Mouse (Mus musculus) neural tube, embryonic 12.5 days (tissue): ENCODE results near the gene Rag2. TPM values are rescaled to one million over a fixed set of nuclear protein-coding genes. Genes with fewer than 3 reads are reported as not detected.

Source experiments
- ATAC-seq: fragments of 200-750 bp; cut with Nextera tagmentation; 2 replicates; pipeline ENCODE4 v1.8.0; 2017; ENCODE audit warnings: low read depth, mild to moderate bottlenecking, moderate TSS enrichment, moderate library complexity; ENCODE audit not compliant: low FRiP score
- H3K27ac ChIP-seq: fragments of 300-500 bp; sonication (generic); 2 replicates; pipeline ENCODE4 v1.5.1; 2016
- H3K27me3 ChIP-seq: fragments of 300-500 bp; sonication (generic); replicated peaks from 2 replicates; pipeline ENCODE4 v1.6.1; 2016; ENCODE audit warnings: mild to moderate bottlenecking
- H3K36me3 ChIP-seq: fragments of 300-500 bp; sonication (generic); 2 replicates; pipeline ENCODE4 v1.6.1; 2016; ENCODE audit warnings: mild to moderate bottlenecking
- H3K4me1 ChIP-seq: fragments of 300-500 bp; sonication (generic); 2 replicates; pipeline ENCODE4 v1.6.1; 2016
- H3K4me2 ChIP-seq: fragments of 300-500 bp; sonication (generic); replicated peaks from 2 replicates; pipeline ENCODE4 v1.6.1; 2016; ENCODE audit warnings: mild to moderate bottlenecking
- H3K4me3 ChIP-seq: fragments of 300-500 bp; sonication (generic); 2 replicates; pipeline ENCODE4 v1.5.1; 2016
- H3K9ac ChIP-seq: fragments of 300-500 bp; sonication (generic); 2 replicates; pipeline ENCODE4 v1.6.1; 2016; ENCODE audit warnings: mild to moderate bottlenecking
- H3K9me3 ChIP-seq: fragments of 300-500 bp; sonication (generic); 2 replicates; pipeline ENCODE4 v1.6.1; 2016; ENCODE audit warnings: mild to moderate bottlenecking
- WGBS: fragments of 180-500 bp; shearing (Covaris S2); methylation state at CpG from one replicate; pipeline ENCODE4 v1.1.7; 2016; 5-methylcytosine and 5-hydroxymethylcytosine counted together
- polyA plus RNA-seq: library from polyadenylated mRNA; unstranded; fragments of >200 nt; fragmentation: Nextera tagmentation; extraction: Ambion mirVana; gene quantifications from 2 replicates; pipeline ENCODE4 v1.2.1, GENCODE M21; 2016

Gene Rag2
- polyA plus RNA-seq, 1 experiment from 2014 or later: not detected

GRCm38 (mm10) chr2:101600703-101601102 lies 23.8 kb upstream of the Rag2 start:
- Histone ChIP-seq H3K27me3 (no peaks in the 10 kb centered on the region), H3K27ac (no peak overlapping the region), H3K9ac (no peak overlapping the region), H3K4me2 (no peak overlapping the region), H3K4me1 (peaks cover 11% of the 10 kb centered on the region; the same call in 1 of the 2 replicates), H3K4me3 (no peak overlapping the region), H3K9me3 (no peaks in the 10 kb centered on the region), H3K36me3 (no peaks in the 10 kb centered on the region)
- WGBS: 49% methylated on average over 8 of the region's 8 CpGs
- ATAC-seq: no peak

- 87% methylated on average over 1 of the region's 1 CpGs for WGBS
- ATAC-seq: no peak
- no peak overlapping the region for H3K27ac ChIP-seq
These were observed 21.4 kb upstream of the Rag2 start for GRCm38 (mm10) chr2:101603099-101603498.

GRCm38 (mm10) chr2:101608232-101608894 lies 16.2 kb upstream of the Rag2 start:
- Histone ChIP-seq H3K4me3 (no peak overlapping the region), H3K27me3 (no peaks in the 10 kb centered on the region), H3K9ac (no peak overlapping the region), H3K36me3 (no peaks in the 10 kb centered on the region), H3K4me2 (no peak overlapping the region), H3K4me1 (no peaks in the 10 kb centered on the region; the same call in 1 of the 2 replicates), H3K9me3 (no peaks in the 10 kb centered on the region), H3K27ac (no peak overlapping the region)
- ATAC-seq: peak; percentile 78
- WGBS: 64% methylated on average over 7 of the region's 7 CpGs

More at GRCm38 (mm10) chr2:101603099-101603498, 21.4 kb upstream of the Rag2 start:
- Histone ChIP-seq H3K9ac (no peak overlapping the region), H3K4me3 (no peak overlapping the region), H3K9me3 (no peaks in the 10 kb centered on the region), H3K27me3 (no peaks in the 10 kb centered on the region), H3K4me1 (peaks cover 9% of the 10 kb centered on the region; the same call in 1 of the 2 replicates), H3K4me2 (no peak overlapping the region), H3K36me3 (no peaks in the 10 kb centered on the region)

- Histone ChIP-seq H3K4me1 (no peaks in the 10 kb centered on the region; the same call in 1 of the 2 replicates), H3K27me3 (no peaks in the 10 kb centered on the region), H3K36me3 (no peaks in the 10 kb centered on the region), H3K4me2 (no peak overlapping the region), H3K9me3 (no peaks in the 10 kb centered on the region), H3K27ac (no peak overlapping the region), H3K4me3 (no peak overlapping the region), H3K9ac (no peak overlapping the region)
- no peak for ATAC-seq
- WGBS: 88% methylated on average over 3 of the region's 3 CpGs
These were observed 13.7 kb upstream of the Rag2 start for GRCm38 (mm10) chr2:101610861-101611260.

GRCm38 (mm10) chr2:101615464-101616305 lies 8.8 kb upstream of the Rag2 start:
- no peak for ATAC-seq
- H3K4me3 ChIP-seq: no peak overlapping the region
- H3K9me3 ChIP-seq: no peaks in the 10 kb centered on the region
- H3K4me1 ChIP-seq: no peaks in the 10 kb centered on the region
- H3K36me3 ChIP-seq: no peaks in the 10 kb centered on the region
- no peak overlapping the region for H3K9ac ChIP-seq
- WGBS: 77% methylated on average over 10 of the region's 10 CpGs
- H3K27me3 ChIP-seq: no peaks in the 10 kb centered on the region
- H3K27ac ChIP-seq: no peak overlapping the region
- no peak overlapping the region for H3K4me2 ChIP-seq

GRCm38 (mm10) chr2:101618373-101618772 lies 6.1 kb upstream of the Rag2 start:
- Histone ChIP-seq H3K4me2 (no peak overlapping the region), H3K36me3 (no peaks in the 10 kb centered on the region), H3K9ac (no peak overlapping the region), H3K27ac (no peak overlapping the region), H3K9me3 (no peaks in the 10 kb centered on the region), H3K4me1 (peaks cover 7% of the 10 kb centered on the region), H3K27me3 (no peaks in the 10 kb centered on the region), H3K4me3 (no peak overlapping the region)
- 87% methylated on average over 4 of the region's 4 CpGs for whole genome bisulfite sequencing
- no peak for ATAC-seq

GRCm38 (mm10) chr2:101620899-101621298 lies 3.6 kb upstream of the Rag2 start:
- H3K4me3 ChIP-seq: no peak overlapping the region
- peaks cover 15% of the 10 kb centered on the region for H3K4me1 ChIP-seq
- no peak overlapping the region for H3K9ac ChIP-seq
- no peaks in the 10 kb centered on the region for H3K27me3 ChIP-seq
- H3K27ac ChIP-seq: no peak overlapping the region
- H3K36me3 ChIP-seq: no peaks in the 10 kb centered on the region
- no peak overlapping the region for H3K4me2 ChIP-seq
- no peaks in the 10 kb centered on the region for H3K9me3 ChIP-seq
- 84% methylated on average over 3 of the region's 3 CpGs for WGBS
- ATAC-seq: no peak

GRCm38 (mm10) chr2:101621611-101622010 lies 2.9 kb upstream of the Rag2 start:
- no peak overlapping the region for H3K4me3 ChIP-seq
- H3K27me3 ChIP-seq: no peaks in the 10 kb centered on the region
- H3K9me3 ChIP-seq: no peaks in the 10 kb centered on the region
- H3K4me1 ChIP-seq: peaks cover 15% of the 10 kb centered on the region
- WGBS: 67% methylated on average over 7 of the region's 7 CpGs
- no peak overlapping the region for H3K27ac ChIP-seq
- H3K4me2 ChIP-seq: no peak overlapping the region
- no peak for ATAC-seq
- no peaks in the 10 kb centered on the region for H3K36me3 ChIP-seq
- no peak overlapping the region for H3K9ac ChIP-seq

GRCm38 (mm10) chr2:101623042-101623441 lies 1.5 kb upstream of the Rag2 start:
- 29% methylated on average over 2 of the region's 2 CpGs for WGBS
- no peaks in the 10 kb centered on the region for H3K27me3 ChIP-seq
- H3K9ac ChIP-seq: no peak overlapping the region
- no peaks in the 10 kb centered on the region for H3K36me3 ChIP-seq
- peak; percentile 70 for ATAC-seq
- H3K27ac ChIP-seq: no peak overlapping the region
- H3K9me3 ChIP-seq: no peaks in the 10 kb centered on the region
- H3K4me2 ChIP-seq: no peak overlapping the region
- H3K4me3 ChIP-seq: no peak overlapping the region
- peaks cover 19% of the 10 kb centered on the region for H3K4me1 ChIP-seq

- no peak overlapping the region for H3K4me2 ChIP-seq
- no peaks in the 10 kb centered on the region for H3K36me3 ChIP-seq
- 9% methylated on average over 2 of the region's 2 CpGs for WGBS
- no peaks in the 10 kb centered on the region for H3K9me3 ChIP-seq
- H3K9ac ChIP-seq: no peak overlapping the region
- no peak overlapping the region for H3K27ac ChIP-seq
- no peak overlapping the region for H3K4me3 ChIP-seq
- ATAC-seq: no peak
- peaks cover 19% of the 10 kb centered on the region for H3K4me1 ChIP-seq
- no peaks in the 10 kb centered on the region for H3K27me3 ChIP-seq
These were observed 507 bp upstream of the Rag2 start for GRCm38 (mm10) chr2:101624011-101624410.

- Histone ChIP-seq H3K4me3 (no peak overlapping the region), H3K4me1 (peaks cover 20% of the 10 kb centered on the region), H3K27ac (no peak overlapping the region), H3K36me3 (no peaks in the 10 kb centered on the region), H3K9me3 (no peaks in the 10 kb centered on the region), H3K4me2 (0 out of 2 replicates have a peak overlapping the region, but pooled peaks have one; percentile 12), H3K9ac (no peak overlapping the region), H3K27me3 (no peaks in the 10 kb centered on the region)
- ATAC-seq: no peak
These were observed 2.7 kb downstream of the Rag2 start for GRCm38 (mm10) chr2:101627227-101627626.

GRCm38 (mm10) chr2:101628297-101629236 lies 4.0 kb downstream of the Rag2 start:
- ATAC-seq: peak; percentile 98
- peaks cover 17% of the 10 kb centered on the region for H3K4me1 ChIP-seq
- WGBS: under 1% methylated on average over 31 of the region's 31 CpGs
- H3K9ac ChIP-seq: peak overlapping the region; percentile 56
- peak overlapping the region; percentile 64 for H3K4me3 ChIP-seq
- no peaks in the 10 kb centered on the region for H3K36me3 ChIP-seq
- peak overlapping the region; percentile 72 for H3K27ac ChIP-seq
- peak overlapping the region; percentile 66 for H3K4me2 ChIP-seq
- H3K9me3 ChIP-seq: no peaks in the 10 kb centered on the region
- H3K27me3 ChIP-seq: no peaks in the 10 kb centered on the region
